Mouse (Mus musculus): ENCODE data around the gene Gps1.
"Not testable (repeated sequence)": the region's sequence is repeated elsewhere in the genome, so short reads cannot be mapped to it uniquely, and the experiment has no call there.

Gene Gps1

DNA sequence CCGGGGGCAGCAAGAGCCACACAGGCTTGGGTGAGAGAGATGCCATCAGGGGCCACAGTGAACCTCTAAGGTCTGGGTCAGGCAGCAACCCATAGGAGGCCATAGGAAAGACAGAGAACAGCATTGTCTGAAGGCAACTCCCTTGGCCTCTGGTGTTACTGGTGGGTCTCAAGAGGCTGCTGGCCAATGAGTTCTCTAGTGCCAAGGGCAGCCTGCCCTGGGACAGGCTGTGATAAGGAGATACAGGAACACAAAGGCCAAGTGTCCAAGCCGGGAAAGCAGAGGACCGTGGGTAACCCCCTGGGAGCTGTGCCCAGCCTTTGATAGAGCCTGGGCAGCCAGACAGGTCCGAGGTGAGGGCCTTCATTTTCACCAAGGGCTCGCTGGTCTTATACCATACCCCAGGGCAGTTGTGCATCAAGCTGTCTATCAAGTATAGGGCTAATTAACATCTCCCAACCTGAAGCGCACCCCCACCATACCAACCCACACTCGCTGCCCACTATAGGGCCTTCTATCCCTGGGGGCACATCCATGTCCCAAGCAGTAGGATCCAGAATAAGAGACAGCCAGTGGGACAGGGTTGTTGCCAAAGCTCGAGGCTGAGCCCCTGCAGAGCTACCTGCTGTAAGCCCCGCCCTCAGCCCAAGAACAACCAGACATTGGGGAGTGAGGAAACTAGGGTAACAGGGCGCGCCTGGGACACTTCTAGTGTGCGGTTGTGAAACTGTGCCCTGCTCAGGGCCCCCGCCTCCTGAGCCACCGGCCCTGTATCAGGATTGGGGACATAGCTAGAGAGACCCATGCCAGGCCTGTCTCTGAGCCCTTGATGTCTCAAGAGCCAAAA, 37.2 kb downstream of the Gps1 start:
- DNase-seq (ENCODE audit: low read depth in 1 of 2, low spot score in 2 of 2): no peak

DNA sequence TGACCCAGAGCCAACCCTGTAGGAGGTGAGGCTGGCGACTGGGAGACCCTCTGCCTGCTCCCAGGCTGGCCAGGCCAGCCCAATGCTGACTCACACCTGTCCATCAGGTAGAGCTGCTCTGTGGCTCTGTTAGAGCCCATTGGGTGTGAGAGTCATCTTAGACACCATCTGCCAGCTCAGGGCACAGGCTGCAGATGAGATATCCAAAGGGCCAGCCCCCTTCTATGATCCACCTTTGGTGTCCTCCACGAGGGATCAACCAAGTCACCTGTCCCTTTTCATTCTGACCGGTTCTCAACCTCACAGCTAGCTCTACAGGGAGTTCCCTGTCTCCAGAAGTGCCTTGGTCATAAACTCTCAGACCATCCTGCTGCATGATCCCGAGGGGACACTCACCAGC, 38.2 kb downstream of the Gps1 start:
- DNase-seq (ENCODE audit: low read depth in 1 of 2, low spot score in 2 of 2): no peak

- no peak for DNase-seq (ENCODE audit: low read depth in 1 of 2, low spot score in 2 of 2)
Measured at GRCm38 (mm10) chr11:120822831-120823550, 38.9 kb downstream of the Gps1 start.

GRCm38 (mm10) chr11:120823551-120823947, 39.5 kb downstream of the Gps1 start:
- DNase-seq (ENCODE audit: low read depth in 1 of 2, low spot score in 2 of 2): no peak

- peak; percentile 75 to 87 for DNase-seq (ENCODE audit: low read depth in 1 of 2, low spot score in 2 of 2)
Measured at GRCm38 (mm10) chr11:120823956-120824786, 40.1 kb downstream of the Gps1 start, which contains the start of gene Fasn. Gene Fasn (minus strand): TSS chr11:120824547.

- no peak for DNase-seq (ENCODE audit: low read depth in 1 of 2, low spot score in 2 of 2)
Measured at GRCm38 (mm10) chr11:120824787-120825288, 40.8 kb downstream of the Gps1 start.

GRCm38 (mm10) chr11:120825289-120825863, 41.3 kb downstream of the Gps1 start:
- no peak for DNase-seq (ENCODE audit: low read depth in 1 of 2, low spot score in 2 of 2)

DNA sequence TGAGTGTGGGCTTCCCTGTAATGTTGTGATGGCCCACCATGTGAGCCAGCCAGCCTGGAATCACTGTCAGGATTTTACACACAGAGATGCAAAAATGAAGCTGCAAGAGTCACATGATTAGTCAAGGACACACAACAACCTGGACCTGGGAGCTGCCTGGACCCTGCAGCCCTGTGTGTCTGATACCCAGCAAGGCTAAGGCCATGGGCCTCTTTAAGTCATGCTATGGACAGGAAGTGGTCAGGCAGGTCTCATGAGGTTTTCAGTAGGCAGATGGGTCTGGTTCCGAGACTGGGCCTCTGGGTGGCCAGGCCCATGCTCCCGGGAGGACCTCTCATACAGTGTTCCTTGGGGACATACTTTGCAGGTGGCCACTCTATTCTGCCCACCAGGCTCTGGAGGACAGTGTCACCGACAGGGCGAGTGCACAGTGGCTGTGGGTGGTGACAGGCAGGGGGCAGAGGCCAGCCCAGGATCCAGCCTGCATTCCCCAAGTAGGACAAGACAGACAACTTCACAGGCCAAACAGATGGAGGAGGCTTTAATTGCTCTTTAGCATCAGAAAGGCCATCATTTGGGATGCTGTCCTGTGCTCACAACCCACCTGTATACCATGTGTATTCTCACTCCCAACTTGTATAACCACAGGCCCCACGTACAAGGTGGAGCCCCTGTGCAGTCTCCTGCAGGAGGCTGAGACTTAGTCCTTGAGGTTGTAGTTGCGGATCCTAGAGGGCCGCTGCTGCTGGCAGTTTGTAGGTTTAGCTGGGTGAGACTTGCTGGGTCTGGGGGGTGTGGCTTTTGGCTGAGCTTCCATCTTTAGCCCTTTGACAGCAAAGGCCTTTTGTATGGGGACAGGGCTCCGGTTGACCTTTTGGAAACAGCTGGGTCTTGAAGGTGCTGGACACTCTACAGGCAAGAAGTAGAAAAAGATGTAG, 42.2 kb downstream of the Gps1 start:
- DNase-seq (ENCODE audit: low read depth in 1 of 2, low spot score in 2 of 2): no peak

- no peak for DNase-seq (ENCODE audit: low read depth in 1 of 2, low spot score in 2 of 2)
Measured at GRCm38 (mm10) chr11:120828416-120828815, 44.3 kb downstream of the Gps1 start.

GRCm38 (mm10) chr11:120829757-120830532, 45.9 kb downstream of the Gps1 start:
- no peak for DNase-seq (ENCODE audit: low read depth in 1 of 2, low spot score in 2 of 2)

DNA sequence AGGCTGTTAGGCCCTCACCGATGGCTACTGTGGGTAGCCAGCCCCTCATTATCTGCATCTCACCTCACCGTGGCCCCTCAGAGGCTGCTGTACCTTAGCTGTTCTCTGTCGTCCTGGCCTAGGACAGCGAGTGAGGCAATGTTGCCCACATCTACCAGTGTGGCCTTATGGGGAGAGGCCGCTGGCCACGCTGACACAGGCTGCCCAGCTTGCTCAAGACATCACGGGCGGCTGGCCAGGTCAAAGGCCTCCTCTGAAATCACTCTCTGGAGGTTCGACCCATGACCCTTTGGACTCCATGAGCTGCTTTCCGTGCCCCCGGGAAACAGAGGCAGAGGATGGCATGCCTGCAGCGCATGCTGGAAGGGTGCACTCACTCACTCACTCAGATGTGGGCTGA, 46.6 kb downstream of the Gps1 start:
- no peak for DNase-seq (ENCODE audit: low read depth in 1 of 2, low spot score in 2 of 2)

GRCm38 (mm10) chr11:120831659-120832440, 47.8 kb downstream of the Gps1 start:
- DNase-seq (ENCODE audit: low read depth in 1 of 2, low spot score in 2 of 2): no peak

DNA sequence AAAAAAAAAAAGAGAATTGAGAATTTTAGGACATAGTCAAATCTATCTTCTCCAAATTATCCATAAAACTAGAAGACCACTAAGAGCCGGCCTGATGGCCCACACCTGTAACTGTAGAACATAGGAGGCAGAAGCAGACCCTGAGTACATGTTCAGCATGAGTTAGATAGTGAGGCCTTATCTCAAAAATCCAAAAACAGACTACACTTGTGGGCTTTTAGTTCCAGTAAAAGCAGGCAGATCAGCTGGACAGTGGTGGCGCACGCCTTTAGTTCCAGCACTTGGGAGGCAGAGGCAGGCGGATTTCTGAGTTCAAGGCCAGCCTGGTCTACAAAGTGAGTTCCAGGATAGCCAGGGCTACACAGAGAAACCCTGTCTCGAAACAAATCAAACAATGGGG, 48.9 kb downstream of the Gps1 start:
- DNase-seq (ENCODE audit: low read depth in 1 of 2, low spot score in 2 of 2): not testable (repeated sequence)

- no peak for DNase-seq (ENCODE audit: low read depth in 1 of 2, low spot score in 2 of 2)
Measured at GRCm38 (mm10) chr11:120833555-120834280, 49.6 kb downstream of the Gps1 start.

Measured in monocyte, adult 2 months (primary cell).